ENCODE assay signal across 21 mouse cellular contexts in the genomic region with DNA sequence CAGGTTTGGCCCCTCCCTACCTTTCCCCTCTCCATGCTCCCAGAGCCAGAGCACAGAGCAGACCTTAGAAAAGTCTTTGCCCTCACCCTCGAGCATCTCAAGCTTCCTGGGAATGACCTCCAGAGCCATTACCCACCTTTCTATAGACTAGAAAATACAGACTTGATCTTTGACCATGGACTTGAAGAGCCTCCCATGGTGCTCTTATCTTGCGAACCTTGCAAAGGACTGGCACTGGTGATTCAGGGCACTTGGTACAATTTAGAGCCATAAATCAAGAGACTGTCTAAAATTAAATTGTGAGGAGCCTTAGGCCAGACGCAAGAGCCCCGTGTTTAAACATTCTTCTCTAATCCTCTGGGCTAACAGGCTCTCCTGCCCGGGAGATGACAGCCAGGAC.
DNase-seq lines count a peak whose midpoint lies in the region; ATAC-seq and TF ChIP-seq lines count a peak whose summit lies in the region.
"Had no signal": no experiment of that assay in that cellular context is flagged by ENCODE, and none has a peak within 500 bp of the region (broad histone marks: within the 10 kb centered on the region; RNA-seq: fewer than 3 reads in every experiment).

No protein-coding gene starts in this region.

- no peaks in the 10 kb centered on the region for H3K9me3 ChIP-seq in intestine, embryonic 14.5 days (ENCODE audit: control insufficient read depth, low read length)
- no peaks in the 10 kb centered on the region for H3K9me3 ChIP-seq in intestine, postnatal 0 days (ENCODE audit: control insufficient read depth)
- H3K9me3 ChIP-seq in intestine, embryonic 15.5 days = no peaks in the 10 kb centered on the region
- H3K9me3 ChIP-seq in intestine, embryonic 16.5 days (ENCODE audit: control insufficient read depth, low read length) = no peaks in the 10 kb centered on the region
- H3K9me3 ChIP-seq: G1E had no signal

- no peak overlapping the region for H3K4me2 ChIP-seq in intestine, embryonic 14.5 days (ENCODE audit: low read length)
- H3K4me2 ChIP-seq in intestine, postnatal 0 days (replicated peaks; ENCODE audit: low read depth) = no peak overlapping the region
- H3K4me2 ChIP-seq in intestine, embryonic 15.5 days (replicated peaks) = no peak overlapping the region
- H3K4me2 ChIP-seq in intestine, embryonic 16.5 days (ENCODE audit: low read depth, low read length) = no peak overlapping the region

- H3K27me3 ChIP-seq in intestine, embryonic 14.5 days (replicated peaks; ENCODE audit: control insufficient read depth, insufficient read depth, low read length) = no peaks in the 10 kb centered on the region
- H3K27me3 ChIP-seq in intestine, postnatal 0 days (replicated peaks; ENCODE audit: control insufficient read depth, insufficient read depth, low read length) = no peaks in the 10 kb centered on the region
- H3K27me3 ChIP-seq in intestine, embryonic 15.5 days (replicated peaks) = no peaks in the 10 kb centered on the region
- no peaks in the 10 kb centered on the region for H3K27me3 ChIP-seq in intestine, embryonic 16.5 days (replicated peaks; ENCODE audit: control insufficient read depth, insufficient read depth, low read length)
- H3K27me3 ChIP-seq: Patski had no signal

- no peak overlapping the region for H3K4me3 ChIP-seq in intestine, embryonic 14.5 days (ENCODE audit: low read depth, low read length)
- no peak overlapping the region for H3K4me3 ChIP-seq in intestine, postnatal 0 days (ENCODE audit: low read depth, low read length)
- no peak overlapping the region for H3K4me3 ChIP-seq in intestine, embryonic 15.5 days (replicated peaks)
- H3K4me3 ChIP-seq in intestine, embryonic 16.5 days (ENCODE audit: low read length) = no peak overlapping the region

- TF ChIP-seq CTCF in intestine, postnatal 0 days (IDR thresholded peaks at IDR 0.05; ENCODE audit: low read depth) = no peak

- WGBS in intestine, embryonic 14.5 days = 42% methylated on average over 5 of the region's 5 CpGs
- 23% methylated on average over 5 of the region's 5 CpGs for WGBS in intestine, postnatal 0 days
- 30% methylated on average over 5 of the region's 5 CpGs for WGBS in intestine, embryonic 15.5 days
- WGBS in intestine, embryonic 16.5 days = 33% methylated on average over 5 of the region's 5 CpGs

- no peaks in the 10 kb centered on the region for H3K4me1 ChIP-seq in intestine, embryonic 14.5 days (replicated peaks; ENCODE audit: control insufficient read depth, insufficient read depth, low read length)
- no peaks in the 10 kb centered on the region for H3K4me1 ChIP-seq in intestine, postnatal 0 days (replicated peaks; ENCODE audit: control insufficient read depth, insufficient read depth, low read length)
- no peaks in the 10 kb centered on the region; the same call in 1 of the 2 replicates for H3K4me1 ChIP-seq in intestine, embryonic 15.5 days (replicated peaks)
- peaks cover 4% of the 10 kb centered on the region; the same call in 1 of the 2 replicates for H3K4me1 ChIP-seq in intestine, embryonic 16.5 days (ENCODE audit: control insufficient read depth, insufficient read depth, low read length)

- H3K27ac ChIP-seq in intestine, embryonic 14.5 days (ENCODE audit: low read depth) = no peak overlapping the region
- no peak overlapping the region for H3K27ac ChIP-seq in intestine, postnatal 0 days (ENCODE audit: low read depth, low read length)
- H3K27ac ChIP-seq in intestine, embryonic 15.5 days = no peak overlapping the region
- no peak overlapping the region for H3K27ac ChIP-seq in intestine, embryonic 16.5 days (ENCODE audit: low read length)

- no peak for DNase-seq in intestine, embryonic 14.5 days (ENCODE audit: low spot score)
- DNase-seq in fat pad, adult 2 months (ENCODE audit: extremely low read depth, low read depth, low spot score) = peak; percentile 18
- DNase-seq in cerebellum, adult 9-10 months = no peak
- DNase-seq in retina, embryonic 14.5 days (ENCODE audit: low spot score) = no peak
- DNase-seq in neural tube, embryonic 10.5 days (ENCODE audit: extremely low spot score, low spot score) = no peak
- DNase-seq: adrenal gland, adult 2 months; adrenal gland, adult 8-10 months; adrenal gland, postnatal 10 days; adrenal gland, postnatal 14 days; adrenal gland, postnatal 25 days; adrenal gland, postnatal 36 days; B cell, adult 2 months; cerebellum, adult 11 months; cerebellum, adult 11-12 months had no signal

- peak; percentile 36; the same call in 1 of the 2 replicates for ATAC-seq in intestine, embryonic 14.5 days (replicated peaks; ENCODE audit: low FRiP score, low TSS enrichment, low read depth)
- ATAC-seq in intestine, postnatal 0 days = no peak
- ATAC-seq in intestine, embryonic 15.5 days = peak; percentile 78
- peak; percentile 76 for ATAC-seq in intestine, embryonic 16.5 days
- ATAC-seq: activated CD4-positive, CD25-positive, alpha-beta regulatory T cell, adult 4 months; CD4-positive, CD25-positive, alpha-beta regulatory T cell, adult 4 months; Patski had no signal

- no peak overlapping the region for H3K9ac ChIP-seq in intestine, embryonic 14.5 days (ENCODE audit: low read length)
- H3K9ac ChIP-seq in intestine, postnatal 0 days (ENCODE audit: low read depth, low read length) = no peak overlapping the region
- H3K9ac ChIP-seq in intestine, embryonic 15.5 days = no peak overlapping the region
- no peak overlapping the region for H3K9ac ChIP-seq in intestine, embryonic 16.5 days (ENCODE audit: low read depth, low read length)

- no peaks in the 10 kb centered on the region for H3K36me3 ChIP-seq in intestine, embryonic 14.5 days (ENCODE audit: control insufficient read depth, insufficient read depth, low read length)
- H3K36me3 ChIP-seq in intestine, postnatal 0 days (ENCODE audit: control insufficient read depth, insufficient read depth) = no peaks in the 10 kb centered on the region
- H3K36me3 ChIP-seq in intestine, embryonic 15.5 days = no peaks in the 10 kb centered on the region
- no peaks in the 10 kb centered on the region for H3K36me3 ChIP-seq in intestine, embryonic 16.5 days (ENCODE audit: control insufficient read depth, insufficient read depth, low read length)
- H3K36me3 ChIP-seq: G1E had no signal
